Mouse (Mus musculus) frontal cortex, postnatal 36 days (tissue): ENCODE measurements around the gene Ush1g.

ENCODE experiments used
- DNase-seq, 2 experiments: peaks; one replicate each; pipeline ENCODE4 v3.0.0; 2022; ENCODE audit warnings: low spot score in 2 of 2

Gene Ush1g

DNA sequence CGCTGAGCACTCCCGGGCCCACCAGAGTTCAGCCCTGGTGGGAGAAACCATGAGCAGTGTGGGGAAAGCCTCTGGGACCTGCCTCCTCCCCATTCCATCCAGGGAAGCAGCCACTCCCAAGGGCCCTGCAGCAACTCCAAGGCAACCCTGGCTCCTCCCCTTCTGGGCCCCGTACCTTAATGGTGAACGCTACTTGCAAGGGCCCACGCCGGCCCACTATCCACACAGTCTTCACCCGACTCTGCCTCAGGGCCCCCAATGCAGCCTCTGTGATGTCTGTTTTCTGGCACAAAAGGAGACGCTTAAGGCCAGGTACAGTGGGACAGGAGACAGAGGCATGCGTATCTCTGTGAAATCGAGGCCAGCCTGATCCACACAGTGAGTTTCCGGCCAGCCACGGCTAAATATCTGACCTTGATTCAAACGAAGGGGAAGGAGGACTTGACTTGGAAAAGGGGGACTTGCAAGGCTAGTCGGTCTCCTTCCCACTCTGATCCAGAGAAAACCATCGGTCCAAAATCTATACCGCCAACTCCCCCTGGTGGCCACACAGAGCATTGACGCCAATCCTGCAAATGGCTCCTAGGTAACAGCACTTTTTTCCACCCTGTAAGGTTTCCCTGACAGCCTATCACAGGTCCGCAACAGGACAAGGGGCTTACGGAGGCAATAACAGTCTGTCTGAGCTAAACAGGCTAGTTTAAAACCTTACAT lies 51.5 kb downstream of the Ush1g start:
- DNase-seq: peak; percentile 84 to 88

DNA sequence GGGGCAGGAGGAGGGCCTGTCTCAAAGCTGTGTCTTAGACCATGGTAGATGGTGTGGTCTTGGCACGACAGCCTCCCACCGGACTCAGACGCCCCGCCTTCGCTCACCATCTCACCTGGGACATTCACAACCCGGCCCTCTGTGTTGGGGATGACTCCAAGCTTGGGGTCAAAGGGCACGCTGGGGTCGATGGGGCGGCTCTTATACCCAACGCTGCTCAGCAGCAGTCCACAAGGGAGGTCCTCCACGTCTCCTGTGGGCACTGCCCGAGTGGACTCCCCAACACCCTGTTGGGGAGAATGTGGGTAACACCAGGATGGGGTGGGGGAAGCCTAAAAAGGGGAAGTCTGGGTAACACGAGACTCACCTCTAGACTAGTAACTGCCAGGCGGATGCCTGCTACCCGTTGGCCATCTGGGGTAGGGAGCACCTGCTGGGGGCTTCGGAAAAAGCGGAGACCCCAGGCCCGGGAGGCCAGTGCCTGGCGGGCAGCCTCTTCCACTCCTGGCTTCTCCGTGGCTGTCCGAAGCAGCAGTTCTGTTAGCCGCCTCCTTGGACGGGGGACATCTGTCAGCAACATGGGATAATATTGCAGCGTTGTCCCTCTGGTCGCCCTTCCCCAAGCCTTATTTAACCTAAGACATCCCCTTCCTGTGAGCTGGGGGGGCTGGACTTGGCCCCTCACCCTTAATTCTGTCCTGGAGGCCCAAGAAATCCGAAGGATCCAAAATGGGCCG lies 52.3 kb downstream of the Ush1g start:
- DNase-seq: no peak

DNA sequence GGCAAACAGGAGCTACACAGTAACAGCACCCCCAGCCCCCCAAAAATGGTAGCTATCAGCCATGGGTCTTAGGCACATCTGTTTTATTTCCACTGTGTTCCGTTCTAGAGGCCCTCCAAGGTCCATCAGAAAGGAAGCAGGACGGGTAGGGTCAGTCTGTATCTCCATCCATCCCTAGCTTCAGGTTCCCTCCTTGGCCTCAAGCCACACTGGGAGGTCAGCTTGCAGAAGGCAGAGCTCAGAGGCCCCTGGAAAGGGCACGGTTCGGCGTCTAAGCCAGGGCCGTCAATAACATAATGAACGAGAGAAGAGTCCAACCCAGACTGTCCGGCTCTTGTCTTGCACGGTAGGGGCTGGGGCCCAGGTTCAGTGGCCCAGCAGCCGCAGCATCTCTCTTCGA lies 53.9 kb downstream of the Ush1g start:
- no peak for DNase-seq

DNA sequence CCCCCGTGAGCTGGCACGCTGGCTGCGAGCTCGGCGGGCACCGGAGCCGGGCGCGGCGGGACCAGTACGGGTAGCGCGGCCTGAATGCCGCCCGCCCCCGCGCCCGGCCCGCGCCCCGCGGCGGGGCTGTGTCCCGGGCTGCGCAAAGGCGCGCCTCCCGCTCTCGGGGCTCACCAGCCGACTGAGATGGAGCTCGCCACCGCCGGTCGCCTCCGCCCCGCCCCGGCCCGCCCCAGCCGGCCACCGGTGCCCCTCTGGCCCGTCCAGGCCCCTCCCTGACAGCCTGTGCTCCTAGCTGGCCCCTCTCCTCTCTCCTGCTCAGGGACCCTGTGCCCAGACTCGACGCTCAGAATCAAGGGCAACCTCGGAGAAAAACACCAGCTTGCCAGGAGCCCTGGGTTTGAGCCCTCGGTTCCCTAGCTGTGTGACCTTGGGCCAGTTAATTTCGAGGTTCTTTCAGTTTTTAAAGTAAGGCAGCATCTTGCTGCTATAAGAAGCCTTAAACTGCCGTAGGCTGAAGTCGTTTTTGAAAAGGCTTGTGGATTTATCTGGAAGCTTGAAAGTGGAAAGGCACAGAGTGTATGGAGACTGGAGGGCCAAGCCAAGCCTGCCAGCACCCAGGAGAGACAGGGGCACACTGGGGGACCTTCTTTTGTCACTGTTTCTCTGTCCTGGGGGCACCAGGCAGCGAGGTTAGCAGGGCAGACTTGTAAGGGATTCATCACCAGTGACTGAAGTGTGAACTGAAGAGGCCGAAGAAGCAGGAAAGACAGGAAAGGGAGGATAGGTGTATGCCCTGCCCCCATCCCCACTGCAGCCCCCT lies 54.6 kb downstream of the Ush1g start, which contains the start of gene Grin2c:
Grin2c (minus strand) TSS at position 183 of the 823 bp plus-strand sequence.
- no peak for DNase-seq

DNA sequence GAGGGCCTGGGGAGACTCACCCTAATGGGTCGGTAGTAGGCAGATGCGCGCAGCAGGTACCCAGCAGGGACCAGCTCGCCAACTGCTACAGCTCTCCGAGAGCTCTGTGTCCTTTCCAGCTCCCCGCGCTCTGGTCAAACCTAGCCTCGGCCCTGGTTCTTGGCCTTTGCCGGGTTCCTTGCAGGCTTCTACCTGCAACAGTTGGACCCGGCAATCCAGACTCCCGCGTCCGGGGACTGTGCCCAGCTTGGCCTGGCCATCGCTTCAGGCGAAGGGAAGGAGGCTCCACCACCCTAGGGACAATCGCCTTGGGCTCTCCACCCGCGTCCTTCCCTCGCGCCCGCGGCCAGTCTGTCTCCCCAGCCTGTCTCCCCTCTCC lies 55.5 kb downstream of the Ush1g start:
- no peak for DNase-seq

DNA sequence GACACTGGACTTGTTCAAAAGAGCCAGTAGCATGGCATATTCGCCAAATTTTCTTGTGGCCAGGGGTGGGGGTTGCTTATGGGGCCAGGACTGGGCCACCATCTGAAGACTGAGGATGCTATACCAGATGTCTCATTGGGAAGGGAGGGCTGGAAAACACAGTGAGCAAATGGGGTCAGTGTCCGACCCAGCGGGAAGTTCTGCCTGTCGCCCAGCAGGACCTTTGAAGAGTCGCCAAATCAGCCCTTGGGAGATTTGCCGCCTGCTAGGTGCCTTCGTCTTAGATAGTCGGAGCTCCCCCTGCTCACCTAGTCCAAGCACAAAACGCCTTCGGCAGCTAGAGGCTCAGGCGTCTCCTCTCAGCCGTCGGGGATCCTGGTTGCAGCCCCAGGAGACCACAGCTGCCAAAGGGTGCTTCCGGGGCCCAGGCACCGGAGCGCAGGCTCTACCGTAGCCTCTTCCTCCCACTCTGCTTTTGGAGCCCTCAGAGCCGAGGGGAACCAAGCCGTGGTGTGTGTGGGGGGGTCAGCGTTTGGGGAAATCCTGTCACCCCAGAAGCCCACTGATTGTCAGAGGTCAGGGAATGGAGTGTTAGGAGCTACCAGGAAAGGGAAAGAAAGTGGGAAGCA lies 56.0 kb downstream of the Ush1g start:
- no peak for DNase-seq
